Mouse (Mus musculus): ENCODE measurements around the gene S100a16. TPM values are rescaled to one million over a fixed set of nuclear protein-coding genes. Genes with fewer than 3 reads are reported as not detected.

Gene S100a16
- 75.2 and 122 TPM in 2 replicates for polyA plus RNA-seq (2012; rRNA removed)

DNA sequence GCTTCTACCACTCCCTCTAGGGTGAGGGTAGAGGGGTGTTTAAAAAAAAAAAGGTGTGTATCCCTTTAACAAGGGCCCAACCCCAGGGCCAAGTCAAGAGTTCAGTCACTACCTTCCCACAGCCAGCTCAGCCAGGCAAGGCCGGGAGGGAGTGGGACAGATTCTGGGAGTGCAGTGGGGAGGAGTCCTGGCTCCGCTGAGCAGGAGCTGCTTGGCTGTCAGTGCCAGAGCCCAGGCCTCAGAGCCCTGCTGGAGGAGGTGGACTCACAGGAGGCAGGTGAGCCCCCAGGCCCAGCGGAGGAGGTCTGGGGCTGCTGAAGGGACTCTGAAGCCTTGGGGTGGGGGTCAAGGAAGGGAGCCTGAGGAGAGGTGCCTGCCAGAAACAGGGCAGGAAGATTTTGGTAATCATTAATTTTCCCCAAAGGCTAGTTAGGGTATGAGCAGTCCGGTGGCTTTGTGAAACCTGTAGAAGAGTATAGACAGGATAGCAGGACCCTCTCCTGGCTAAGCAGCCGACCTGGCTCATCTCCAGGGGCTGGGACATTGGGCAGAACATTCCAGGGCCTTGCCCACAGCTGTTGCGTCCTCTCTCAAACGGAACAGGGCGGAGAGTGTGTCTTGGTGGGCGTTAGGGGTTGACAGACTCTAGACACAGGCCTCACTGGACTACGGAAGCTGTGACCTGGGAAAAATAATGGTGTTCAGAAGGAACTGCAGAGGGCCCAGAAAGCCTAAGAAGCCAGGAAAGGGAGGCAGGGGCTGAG is at the start of gene S100a16:
TSS of gene S100a16 (plus strand) at position 114 of the 764 bp plus-strand sequence.
- WGBS = 13% methylated on average over 10 of the region's 10 CpGs
- DNase-seq (ENCODE audit: low read depth, low spot score) = no peak

DNA sequence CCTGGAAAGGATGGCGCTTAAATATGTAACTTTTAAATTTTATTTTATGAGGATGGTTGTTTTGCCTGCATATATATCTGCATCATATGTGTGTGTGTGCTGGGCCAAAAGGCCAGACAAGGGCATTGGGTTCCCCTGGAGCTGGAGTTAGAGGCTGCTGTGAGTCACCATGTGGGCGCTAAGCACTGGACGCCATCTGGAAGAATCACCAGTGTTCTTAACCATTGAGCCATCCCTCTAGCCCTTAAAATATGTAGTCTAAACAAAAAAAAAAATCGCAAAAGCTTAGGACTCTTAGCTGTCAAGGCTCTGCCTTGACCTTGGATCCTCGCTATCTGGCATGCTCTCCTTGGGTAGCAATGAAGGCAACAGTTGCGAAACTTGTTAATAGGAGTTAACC is 48.5 kb upstream of the S100a16 start:
- DNase-seq (ENCODE audit: low read depth, low spot score) = no peak
- 74% methylated on average over 6 of the region's 6 CpGs for WGBS

DNA sequence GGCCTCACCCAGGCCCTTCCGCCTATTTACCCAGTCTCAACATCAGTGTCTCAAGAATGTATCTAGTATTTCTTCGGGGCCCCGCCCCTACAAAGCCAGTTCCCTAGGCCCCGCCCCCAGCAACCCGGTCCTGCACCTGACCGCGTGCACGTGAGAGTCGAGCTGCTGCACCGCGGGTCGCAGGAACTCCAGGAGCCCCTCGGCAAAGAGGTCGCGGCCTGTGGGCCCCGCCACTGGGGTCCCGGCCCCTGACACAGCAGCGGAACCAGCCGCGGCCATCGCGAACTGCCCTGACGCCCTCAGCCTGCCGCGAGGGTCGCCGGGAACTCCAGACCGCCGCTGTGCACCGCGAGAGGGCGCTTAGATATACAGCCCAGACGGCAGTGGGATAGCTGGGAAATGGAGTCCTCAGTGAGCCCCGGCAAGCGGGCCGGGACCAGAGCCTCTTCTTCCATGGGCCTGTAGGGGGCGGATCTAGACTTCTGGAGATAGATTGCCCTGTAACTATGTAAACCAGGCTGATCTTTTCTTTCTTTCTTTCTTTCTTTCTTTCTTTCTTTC is 46.3 kb upstream of the S100a16 start, which contains the start of gene Snapin:
TSS of gene Snapin (minus strand) at position 338 of the 561 bp plus-strand sequence.
- WGBS = under 1% methylated on average over 37 of the region's 37 CpGs
- peak; percentile 88 for DNase-seq (ENCODE audit: low read depth, low spot score)

DNA sequence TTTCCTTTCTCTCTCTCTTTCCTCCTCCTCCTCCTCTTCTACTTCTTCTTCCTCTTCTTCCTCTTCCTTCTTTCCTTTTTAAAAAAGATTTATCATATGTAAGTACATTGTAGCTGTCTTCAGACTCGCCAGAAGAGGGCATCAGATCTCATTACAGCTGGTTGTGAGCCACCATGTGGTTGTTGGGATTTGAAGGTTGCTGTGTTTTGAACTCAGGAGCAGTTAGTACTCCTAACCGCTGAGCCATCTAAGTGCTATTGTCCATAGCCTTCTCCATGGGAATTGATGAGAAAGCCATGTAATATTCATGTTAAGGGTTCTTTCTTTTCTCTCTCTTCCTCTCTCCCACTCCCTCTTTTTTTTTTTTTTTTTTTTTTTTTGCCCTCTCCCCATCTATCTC is 45.7 kb upstream of the S100a16 start:
- WGBS = 26% methylated on average over 2 of the region's 2 CpGs
- DNase-seq (ENCODE audit: low read depth, low spot score) = no peak

DNA sequence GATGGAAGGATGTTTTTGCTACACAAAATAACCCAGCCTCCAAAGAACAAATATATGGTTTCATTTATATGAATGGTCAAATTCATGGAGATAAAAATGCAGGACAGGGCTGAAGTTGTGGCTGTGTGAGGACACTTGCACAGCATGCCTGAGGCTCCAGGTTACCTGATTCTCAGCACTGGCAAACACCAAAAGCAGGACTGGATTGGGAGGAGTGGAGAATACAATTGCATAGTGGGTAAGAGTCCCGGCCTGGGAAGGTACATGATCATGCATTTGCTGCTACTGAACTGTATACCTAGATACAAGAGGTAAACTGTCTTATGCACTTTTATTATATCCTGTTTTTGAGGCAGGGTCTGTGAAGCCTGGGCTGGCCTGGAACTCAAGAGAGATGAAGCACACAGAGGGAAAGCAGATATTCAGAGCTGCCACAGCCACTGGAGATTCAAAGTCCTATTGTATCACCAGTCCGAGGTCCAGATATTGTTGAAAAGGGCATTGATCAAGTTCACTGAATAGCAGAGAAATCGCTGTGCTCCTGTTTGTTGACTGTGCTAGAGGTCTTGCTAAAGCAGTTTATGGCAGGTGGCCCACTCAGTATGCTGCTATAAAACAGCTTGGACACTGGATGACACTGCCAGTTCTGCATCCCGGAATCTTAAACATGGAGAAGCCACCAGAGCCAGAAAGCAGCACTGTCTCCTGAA is 43.1 kb upstream of the S100a16 start:
- no peak for DNase-seq (ENCODE audit: low read depth, low spot score)
- 40% methylated on average over 4 of the region's 4 CpGs for WGBS

DNA sequence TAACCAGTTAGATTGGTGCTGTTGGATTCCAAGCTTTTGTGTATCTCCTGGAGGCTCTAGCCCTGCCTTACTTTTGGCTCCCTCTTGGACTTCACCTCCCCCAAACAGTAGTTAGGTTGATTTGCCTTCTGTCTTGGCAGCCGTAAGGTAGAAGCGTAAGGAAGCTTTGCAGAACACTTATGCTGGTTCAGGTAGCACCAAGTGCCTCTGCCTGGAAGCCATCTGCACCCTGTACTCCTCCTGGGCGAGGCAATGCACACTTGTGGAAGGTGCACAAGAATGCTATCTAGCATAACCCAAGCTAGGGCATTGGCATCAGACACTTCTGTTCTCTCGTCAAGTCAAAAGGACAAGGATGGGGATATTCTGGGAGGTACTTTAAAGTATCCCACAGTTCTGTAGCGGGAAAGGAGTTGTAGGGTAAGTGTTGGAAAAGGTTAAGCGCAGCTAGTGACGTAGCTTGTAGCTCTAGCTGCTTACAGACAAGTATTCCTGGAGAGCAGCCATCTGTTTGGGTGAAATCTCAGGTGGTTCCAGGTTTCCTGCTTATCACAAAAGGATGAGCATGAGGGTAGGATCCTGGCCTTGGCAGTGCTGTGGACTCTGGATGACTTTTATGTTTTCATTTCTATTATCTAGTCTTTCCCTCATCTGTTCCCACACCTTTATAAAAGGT is 41.1 kb upstream of the S100a16 start:
- no peak for DNase-seq (ENCODE audit: low read depth, low spot score)
- WGBS = 87% methylated on average over 7 of the region's 7 CpGs

DNA sequence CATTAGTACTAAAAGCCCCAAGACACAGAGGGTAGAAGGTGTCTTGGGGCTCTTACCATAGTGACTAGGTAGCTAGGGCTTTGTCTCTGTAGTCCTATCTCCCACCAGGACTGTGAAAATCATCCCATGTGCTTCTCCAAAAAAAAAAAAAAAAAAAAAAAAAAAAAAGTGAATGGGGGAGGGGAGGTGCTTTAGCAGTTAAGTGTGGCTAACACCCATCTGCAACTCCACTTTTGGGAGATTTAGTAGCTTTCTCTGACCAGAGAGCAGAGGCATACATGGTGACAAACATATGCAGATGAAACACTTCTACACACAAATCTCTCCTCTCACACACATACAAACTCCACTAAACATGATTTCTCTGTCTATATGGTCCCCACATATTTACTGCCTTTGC is 39.5 kb upstream of the S100a16 start:
- DNase-seq (ENCODE audit: low read depth, low spot score) = no peak

DNA sequence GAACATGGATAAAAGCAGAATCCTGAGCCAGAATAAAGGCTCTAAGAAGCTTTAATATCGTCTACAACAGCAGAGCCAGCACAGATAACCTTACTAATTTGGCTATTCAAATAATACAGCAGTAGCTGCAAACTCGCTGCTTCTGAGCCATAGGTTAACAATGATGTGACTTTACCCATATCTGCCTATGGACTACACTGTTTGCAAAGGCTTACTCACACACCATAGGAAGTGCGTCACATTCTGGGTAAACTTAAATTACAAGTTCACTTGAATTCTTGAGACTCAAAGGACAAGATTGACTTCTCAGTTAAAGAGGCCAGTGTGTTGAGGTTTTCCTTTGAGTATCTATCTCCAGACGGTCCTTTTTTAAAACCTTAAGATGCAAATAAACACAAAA is 33.6 kb upstream of the S100a16 start:
- DNase-seq (ENCODE audit: low read depth, low spot score) = no peak
- WGBS = 72% methylated on average over 4 of the region's 4 CpGs

DNA sequence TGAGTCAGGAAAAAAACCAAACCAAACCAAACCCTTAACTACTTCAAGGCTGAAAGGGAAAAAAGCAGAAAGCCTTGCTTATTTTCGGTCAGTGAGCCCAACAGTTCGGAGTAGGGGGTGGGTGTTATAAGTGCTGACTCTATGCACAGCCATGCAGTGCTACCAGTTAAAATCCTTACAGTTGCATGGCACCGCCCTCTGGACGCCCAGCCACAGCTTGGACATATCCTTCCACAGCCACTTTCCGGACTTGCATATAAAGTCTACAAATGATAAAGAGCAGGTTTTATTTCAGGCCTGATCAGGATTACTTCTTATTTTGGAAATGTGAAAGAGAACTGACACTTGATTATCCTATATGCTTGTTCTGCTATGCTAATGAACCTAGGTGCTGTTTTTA is 31.8 kb upstream of the S100a16 start:
- 90% methylated on average over 5 of the region's 5 CpGs for WGBS
- DNase-seq (ENCODE audit: low read depth, low spot score) = no peak

DNA sequence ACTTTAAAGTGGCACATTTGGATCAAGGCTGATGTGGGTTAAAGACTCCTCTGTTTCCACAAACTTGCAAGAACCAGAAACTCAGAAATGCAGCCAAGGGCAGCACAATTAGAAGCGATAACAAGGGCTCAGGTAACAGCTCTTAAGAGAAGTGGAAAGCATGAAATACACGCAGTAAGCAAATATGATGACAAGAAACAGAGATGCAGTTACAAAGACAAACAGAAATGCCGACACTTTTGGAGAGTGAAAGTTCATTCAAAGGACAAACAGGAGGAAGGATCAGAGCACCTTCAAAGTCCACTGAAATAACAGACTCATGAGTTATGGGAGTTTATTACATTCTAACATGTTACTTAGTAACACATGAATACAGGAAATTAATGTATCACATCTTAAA is 30.7 kb upstream of the S100a16 start:
- DNase-seq (ENCODE audit: low read depth, low spot score) = no peak
- WGBS = 25% methylated on average over 3 of the region's 3 CpGs

DNA sequence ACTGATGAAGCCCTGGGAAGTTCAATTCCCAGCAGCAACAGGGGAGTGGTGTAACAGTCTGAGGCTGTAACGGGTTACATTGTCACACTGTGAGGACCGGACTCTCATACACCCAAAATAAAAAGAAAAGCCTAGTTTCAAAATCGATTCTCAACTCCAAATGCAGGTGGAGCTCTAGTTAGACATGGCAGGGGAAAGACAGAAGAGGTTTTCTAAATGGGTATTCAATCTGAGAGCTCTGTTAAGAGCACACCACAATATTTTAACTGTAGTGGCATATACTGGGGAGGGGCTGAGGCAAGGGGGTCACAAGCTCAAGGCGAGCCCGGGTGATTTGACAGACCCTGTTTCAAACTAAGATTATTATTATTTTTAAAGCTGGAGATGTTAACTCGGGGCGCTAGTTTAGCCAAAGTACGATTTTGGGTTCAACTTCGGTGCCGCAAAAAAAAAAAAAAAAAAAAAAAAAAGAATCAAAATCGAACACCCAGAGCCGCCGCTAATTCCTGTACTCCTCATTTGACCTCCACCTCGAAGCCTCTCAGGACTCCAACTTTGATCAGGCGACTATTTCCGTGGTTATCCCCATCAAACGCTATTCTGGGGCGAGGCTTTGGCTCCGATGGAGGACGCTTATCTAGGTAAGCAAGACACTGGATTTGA is 28.6 kb upstream of the S100a16 start:
- DNase-seq (ENCODE audit: low read depth, low spot score) = no peak
- under 1% methylated on average over 20 of the region's 20 CpGs for WGBS

DNA sequence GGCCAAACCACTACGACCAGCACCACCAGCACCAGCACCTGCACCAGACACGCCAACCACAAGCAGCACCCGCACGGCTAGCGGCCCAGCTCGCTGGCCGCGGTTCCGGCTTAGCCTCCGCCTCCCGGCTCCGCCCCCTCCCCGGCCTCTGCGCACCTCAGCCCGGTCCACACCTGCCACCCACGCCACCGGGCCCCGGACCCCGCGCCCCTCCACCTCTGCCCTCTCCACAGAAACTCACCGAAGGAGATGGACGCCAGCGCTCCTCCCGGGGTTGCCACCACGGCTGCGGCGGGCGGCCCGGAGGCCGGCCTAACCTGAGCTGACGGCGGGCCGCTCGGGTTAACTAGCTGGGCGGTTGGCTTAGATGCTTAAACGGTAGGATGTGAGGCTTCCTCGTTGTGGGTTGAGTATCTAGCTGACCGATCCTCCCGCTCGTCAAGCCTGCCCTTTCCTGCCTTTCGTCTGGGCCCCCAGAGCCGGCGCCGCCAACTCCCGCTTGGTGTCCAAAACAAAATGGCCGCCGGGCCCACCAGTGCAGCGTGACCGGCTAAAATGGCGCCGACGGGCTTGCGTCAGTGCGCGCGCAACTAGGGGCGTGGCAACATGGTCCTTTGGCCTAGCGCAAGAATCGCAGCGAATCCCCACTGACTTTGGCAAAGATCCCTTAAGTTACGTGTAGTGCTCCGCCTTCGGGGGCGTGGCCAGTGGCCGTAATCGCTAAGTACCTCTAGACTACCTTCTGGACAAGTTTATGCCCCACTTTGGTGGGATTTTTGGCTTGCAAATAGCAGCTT is 27.9 kb upstream of the S100a16 start, which contains the start of gene Chtop:
TSS of gene Chtop (minus strand) at position 549 of the 797 bp plus-strand sequence.
- DNase-seq (ENCODE audit: low read depth, low spot score) = peak; percentile 98
- WGBS = under 1% methylated on average over 66 of the region's 66 CpGs

DNA sequence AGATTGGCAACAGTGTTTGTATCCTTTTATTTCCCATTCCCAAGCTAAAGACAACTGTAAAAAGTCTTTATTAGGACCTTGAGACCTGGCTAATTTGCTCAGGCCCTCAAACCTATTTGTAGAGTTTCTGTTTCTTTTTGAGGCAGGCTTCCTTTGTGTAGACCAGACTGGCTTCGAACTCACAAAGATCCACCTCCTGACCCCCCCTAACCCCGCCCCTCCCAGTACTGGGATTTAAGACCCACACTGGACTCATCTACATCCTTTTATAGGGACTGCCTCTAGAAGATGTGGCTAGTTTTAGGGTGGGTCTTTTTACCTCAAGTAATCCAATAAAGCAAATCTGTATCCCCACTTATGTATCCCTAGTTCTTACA is 27.3 kb upstream of the S100a16 start:
- DNase-seq (ENCODE audit: low read depth, low spot score) = no peak
- 7% methylated on average over 2 of the region's 2 CpGs for WGBS

DNA sequence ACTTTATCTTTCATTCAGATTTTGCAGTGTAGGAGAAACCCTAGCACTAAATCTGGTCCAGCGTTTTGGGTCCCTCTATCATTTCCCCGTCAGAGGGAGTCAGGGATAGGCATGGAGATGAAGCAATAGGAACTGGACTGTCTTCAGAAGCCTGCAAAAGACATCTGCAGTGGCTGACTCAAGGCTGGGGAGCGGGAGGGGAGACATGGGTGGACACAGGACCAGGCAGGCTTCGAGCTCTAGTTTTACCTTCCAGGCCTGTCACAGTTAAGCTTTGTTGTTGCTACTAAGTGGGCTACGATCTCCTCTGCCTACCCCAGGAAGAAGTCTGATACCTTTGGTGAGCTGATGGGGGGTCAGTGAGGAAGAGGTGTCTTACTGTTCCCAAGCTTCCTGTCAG is 24.8 kb upstream of the S100a16 start:
- no peak for DNase-seq (ENCODE audit: low read depth, low spot score)
- WGBS = 85% methylated on average over 5 of the region's 5 CpGs

DNA sequence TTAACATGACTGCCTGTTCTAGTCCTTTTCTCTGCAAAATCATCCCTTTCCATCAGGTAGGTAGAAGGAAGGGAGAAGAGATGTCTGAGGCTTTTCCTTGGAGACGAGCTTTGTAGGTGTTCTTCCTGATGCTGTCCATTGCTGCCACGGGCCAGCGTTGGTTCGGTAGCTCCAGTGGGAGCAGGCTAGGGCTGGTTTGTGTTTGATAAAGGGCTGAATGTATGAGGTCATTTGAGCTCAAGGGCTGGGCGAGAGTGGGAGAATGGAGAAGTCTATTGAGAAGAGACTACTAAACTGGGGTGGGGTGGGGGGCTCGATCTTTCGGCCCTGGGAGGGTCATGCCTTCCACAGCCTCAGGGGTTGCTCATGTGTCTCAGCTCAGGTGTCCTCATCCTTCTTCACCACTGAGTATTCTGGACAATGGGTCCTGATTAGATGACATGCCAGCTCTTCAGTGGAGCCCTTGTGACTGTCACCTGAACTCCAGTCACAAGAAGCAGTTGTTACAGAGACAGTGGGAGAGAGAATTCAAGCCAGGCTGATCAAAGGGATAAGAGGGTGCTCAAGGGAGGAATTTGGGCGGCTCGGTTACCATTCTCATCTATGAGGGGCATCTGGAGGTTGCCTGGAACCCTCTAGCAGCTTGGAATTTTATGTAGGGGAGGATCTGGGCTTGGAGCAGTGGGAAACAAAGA is 24.0 kb upstream of the S100a16 start:
- WGBS = 76% methylated on average over 9 of the region's 9 CpGs
- DNase-seq (ENCODE audit: low read depth, low spot score) = no peak

DNA sequence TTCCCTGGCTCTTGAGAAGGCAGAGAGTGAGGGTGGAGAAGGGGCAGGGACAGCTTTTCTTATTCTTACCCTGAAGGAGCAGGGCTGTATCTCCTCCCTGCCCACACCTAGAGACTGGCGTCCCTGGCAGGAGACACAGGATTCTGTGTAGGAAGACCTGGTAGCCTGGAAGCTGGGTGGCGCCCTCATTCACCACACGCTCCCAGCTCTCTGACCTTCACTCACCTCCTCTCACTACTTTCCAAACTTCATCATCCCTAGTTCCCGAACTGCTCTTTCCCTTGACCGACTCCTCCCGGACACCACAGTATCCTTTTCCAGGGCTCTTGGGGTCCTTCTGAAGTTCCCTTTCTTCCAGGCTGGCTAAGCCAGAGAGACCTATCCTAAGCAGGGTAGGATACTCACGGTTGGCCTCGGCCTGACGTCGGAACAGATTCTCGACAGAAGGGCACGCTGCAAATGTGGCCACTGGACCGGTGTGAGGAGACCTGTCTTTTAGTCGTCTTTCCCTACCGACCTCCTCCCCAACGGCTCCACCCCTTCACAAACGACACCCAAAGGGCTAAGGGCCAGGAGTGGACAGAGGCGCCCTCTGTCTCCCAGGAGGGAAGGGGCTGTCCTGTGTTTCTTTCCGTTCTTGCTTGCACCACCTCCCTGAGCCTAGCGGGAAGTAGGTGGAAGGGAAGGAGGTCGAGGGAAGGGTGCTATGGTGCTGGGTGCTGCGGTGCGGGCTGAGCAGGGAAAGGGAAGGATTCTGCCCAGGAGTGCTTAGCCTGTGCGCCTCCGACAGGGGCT is 23.1 kb upstream of the S100a16 start, which contains the start of the genes S100a1 and S100a13:
TSS of gene S100a1 (minus strand) at position 597 of the 795 bp plus-strand sequence.
TSS of gene S100a13 (plus strand) at position 640 of the 795 bp plus-strand sequence.
- peak; percentile 85 for DNase-seq (ENCODE audit: low read depth, low spot score)
- WGBS = 2% methylated on average over 25 of the region's 25 CpGs

DNA sequence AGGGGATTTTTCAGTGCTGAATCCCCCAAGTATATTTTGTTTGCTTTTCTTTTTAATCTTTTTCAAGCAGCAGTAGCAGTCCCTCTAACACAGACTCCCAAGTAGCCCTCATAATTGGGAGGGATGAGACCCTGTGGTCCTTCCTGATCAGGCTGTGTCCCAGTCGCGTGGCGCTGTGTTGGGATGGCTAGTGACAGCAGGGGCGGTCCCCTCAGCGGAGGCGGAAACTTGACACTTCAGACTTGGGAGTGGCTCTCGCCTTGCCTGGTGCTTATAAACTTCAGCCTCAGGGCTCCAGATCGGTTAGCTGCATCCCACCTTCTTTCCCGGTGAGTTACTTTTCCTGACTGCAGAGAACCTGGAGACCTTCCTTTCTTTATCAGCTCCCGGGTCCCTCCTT is 22.4 kb upstream of the S100a16 start:
- peak; percentile 70 for DNase-seq (ENCODE audit: low read depth, low spot score)
- WGBS = under 1% methylated on average over 10 of the region's 10 CpGs
